Mouse (Mus musculus) gastrocnemius, adult 2 months (tissue): ENCODE measurements around the gene Hist1h3b. TPM values are rescaled to one million over a fixed set of nuclear protein-coding genes. Genes with fewer than 3 reads are reported as not detected.
"Not testable (repeated sequence)": the region's sequence is repeated elsewhere in the genome, so short reads cannot be mapped to it uniquely, and the experiment has no call there.

Source experiments
- DNase-seq: peaks from one replicate; pipeline ENCODE4 v3.0.0; 2022
- H3K27ac ChIP-seq: fragments of 200-600 bp; 2 replicates; pipeline ENCODE4 v1.8.1; 2022; ENCODE audit warnings: mild to moderate bottlenecking
- H3K4me3 ChIP-seq: fragments of 200-600 bp; 2 replicates; pipeline ENCODE4 v1.8.1; 2022; ENCODE audit warnings: mild to moderate bottlenecking, moderate library complexity
- CTCF ChIP-seq: fragments of 200-600 bp; IDR thresholded peaks from 2 replicates; pipeline ENCODE4 v1.8.1; 2022; ENCODE audit warnings: antibody characterized with exemption, mild to moderate bottlenecking, moderate library complexity
- intact Hi-C: fragments of 180-260 bp; cut with DNase I; formaldehyde crosslinking; loops from one replicate; pipeline ENCODE4 v1.15.1; 2025
- long read RNA-seq, 2 experiments: library from polyadenylated mRNA; stranded (forward); transcript quantifications; one replicate each; pipeline ENCODE4 v2.0.0; 2021
- total RNA-seq, 2 experiments: library from RNA; stranded (reverse); gene quantifications; 2 replicates each; pipeline ENCODE4 v1.2.3; 2021

Hist1h3b gene
- 1 to 10 TPM; 1.6 to 1.8 TPM for total RNA-seq
- long read RNA-seq, experiment 1: 0 reads
- long read RNA-seq, experiment 2: 0 reads

GRCm38 (mm10) chr13:23752067-23752741 is at the start of gene Hist1h3b:
Hist1h3b (plus strand) TSS chr13:23752267.
- H3K27ac ChIP-seq: peak within 1 kb of the TSS; percentile 75
- intact Hi-C loops: loop anchor here (10.0 kb wide), 1 partner anchor 387 kb away; the partner anchor contains the start of gene Zfp322a

GRCm38 (mm10) chr13:23702801-23703200 is 49.3 kb upstream of the Hist1h3b start:
- H3K4me3 ChIP-seq, intact Hi-C loops, DNase-seq: not testable (repeated sequence)
- H3K27ac ChIP-seq: peak overlapping the region; percentile 49; the same call in 1 of the 2 replicates

More at GRCm38 (mm10) chr13:23752067-23752741, at the start of gene Hist1h3b:
- peak within 1 kb of the TSS; percentile 70 for H3K4me3 ChIP-seq
- peak; percentile 82 for DNase-seq

- intact Hi-C loops: no loop called here
- no peak for DNase-seq
- TF ChIP-seq CTCF: no peak
- Histone ChIP-seq H3K27ac (no peak overlapping the region), H3K4me3 (no peak overlapping the region)
These were observed 46.2 kb upstream of the Hist1h3b start for GRCm38 (mm10) chr13:23705751-23706356.

GRCm38 (mm10) chr13:23706771-23707170 is 45.3 kb upstream of the Hist1h3b start:
- intact Hi-C loops: no loop called here
- no peak for DNase-seq
- H3K4me3 ChIP-seq: no peak overlapping the region
- no peak for TF ChIP-seq CTCF
- no peak overlapping the region; the same call in 1 of the 2 replicates for H3K27ac ChIP-seq

- H3K27ac ChIP-seq: no peak overlapping the region
- intact Hi-C loops: no loop called here
- no peak overlapping the region for H3K4me3 ChIP-seq
- no peak for TF ChIP-seq CTCF
- no peak for DNase-seq
These were observed 44.0 kb upstream of the Hist1h3b start for GRCm38 (mm10) chr13:23708041-23708440.

GRCm38 (mm10) chr13:23708654-23709053 is 43.4 kb upstream of the Hist1h3b start:
- no peak for DNase-seq
- intact Hi-C loops: no loop called here
- TF ChIP-seq CTCF: no peak
- Histone ChIP-seq H3K27ac (no peak overlapping the region), H3K4me3 (no peak overlapping the region)

- TF ChIP-seq CTCF: no peak
- Histone ChIP-seq H3K27ac (peak overlapping the region; percentile 94), H3K4me3 (peak overlapping the region; percentile 89)
- intact Hi-C loops: no loop called here
- no peak for DNase-seq
These were observed 42.2 kb upstream of the Hist1h3b start for GRCm38 (mm10) chr13:23709714-23710373.

GRCm38 (mm10) chr13:23710374-23711089 is 41.5 kb upstream of the Hist1h3b start, which contains the start of gene Hfe:
Hfe (minus strand) TSS chr13:23710854.
- intact Hi-C loops: no loop called here
- Histone ChIP-seq H3K4me3 (peak within 1 kb of the TSS; percentile 89), H3K27ac (peak within 1 kb of the TSS; percentile 94)
- no peak for TF ChIP-seq CTCF
- DNase-seq: peak; percentile 80

GRCm38 (mm10) chr13:23716261-23717042 is 35.6 kb upstream of the Hist1h3b start:
- intact Hi-C loops: no loop called here
- TF ChIP-seq CTCF: no peak
- Histone ChIP-seq H3K4me3 (no peak overlapping the region), H3K27ac (peak overlapping the region; percentile 20; the same call in 1 of the 2 replicates)
- DNase-seq: no peak

GRCm38 (mm10) chr13:23717176-23717575 is 34.9 kb upstream of the Hist1h3b start:
- intact Hi-C loops: no loop called here
- DNase-seq: no peak
- no peak overlapping the region for H3K4me3 ChIP-seq
- H3K27ac ChIP-seq: no peak overlapping the region; the same call in 1 of the 2 replicates
- no peak for TF ChIP-seq CTCF

- H3K4me3 ChIP-seq, H3K27ac ChIP-seq, intact Hi-C loops, DNase-seq: not testable (repeated sequence)
These were observed 34.3 kb upstream of the Hist1h3b start for GRCm38 (mm10) chr13:23717593-23718245.
